Mouse (Mus musculus): ENCODE measurements around the gene AL731706.1. TPM values are rescaled to one million over a fixed set of nuclear protein-coding genes. Genes with fewer than 3 reads are reported as not detected.

The AL731706.1 gene
- 8.1 TPM for total RNA-seq (2023)

DNA sequence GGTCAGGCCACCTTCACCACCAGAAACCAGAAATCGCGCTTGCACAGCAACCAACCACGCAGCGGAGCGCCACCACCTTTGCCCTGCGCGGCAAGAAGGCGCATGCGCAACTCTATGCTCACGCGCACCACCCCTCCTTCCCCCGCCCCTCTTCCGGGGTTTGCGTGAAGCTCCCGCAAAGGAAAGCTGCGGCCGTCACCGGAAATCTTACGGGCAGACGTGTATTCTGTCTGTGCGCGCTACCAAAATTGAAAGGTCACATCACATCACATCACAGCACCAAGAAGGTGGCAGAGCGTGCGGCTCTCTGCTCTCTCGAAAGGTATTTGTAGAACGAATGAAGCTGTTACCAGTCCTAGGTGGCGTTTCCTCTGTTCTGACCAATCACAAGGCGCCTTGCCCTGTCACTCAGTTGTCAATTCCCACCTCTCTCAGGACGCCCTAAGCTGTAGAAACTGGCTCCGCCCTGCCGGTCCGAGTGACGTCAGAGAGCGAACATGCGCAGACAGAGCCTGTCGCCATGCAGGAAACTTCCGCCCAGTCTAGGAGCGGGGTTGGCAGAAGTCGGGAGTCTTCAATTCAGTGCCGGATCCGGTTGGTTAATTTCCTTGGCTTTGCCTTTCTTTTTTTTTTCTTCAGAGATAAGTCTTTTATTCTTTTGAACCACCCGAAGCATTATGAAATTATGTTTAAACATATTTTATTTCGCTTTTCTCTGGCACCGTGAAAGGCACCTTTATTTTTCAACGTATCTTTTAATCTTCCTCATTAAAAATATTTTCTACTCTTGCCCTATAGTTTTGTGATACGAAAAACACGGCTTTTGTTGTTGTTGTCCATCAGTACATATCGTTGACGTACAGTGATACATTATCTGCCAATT is at the start of gene AL731706.1, which contains the start of the genes Slx4ip and Mkks:
AL731706.1 (minus strand) TSS at position 322 of the 883 bp plus-strand sequence.
Slx4ip (plus strand) TSS at position 151 of the 883 bp plus-strand sequence.
Mkks (minus strand) TSS at position 322 of the 883 bp plus-strand sequence.

DNA sequence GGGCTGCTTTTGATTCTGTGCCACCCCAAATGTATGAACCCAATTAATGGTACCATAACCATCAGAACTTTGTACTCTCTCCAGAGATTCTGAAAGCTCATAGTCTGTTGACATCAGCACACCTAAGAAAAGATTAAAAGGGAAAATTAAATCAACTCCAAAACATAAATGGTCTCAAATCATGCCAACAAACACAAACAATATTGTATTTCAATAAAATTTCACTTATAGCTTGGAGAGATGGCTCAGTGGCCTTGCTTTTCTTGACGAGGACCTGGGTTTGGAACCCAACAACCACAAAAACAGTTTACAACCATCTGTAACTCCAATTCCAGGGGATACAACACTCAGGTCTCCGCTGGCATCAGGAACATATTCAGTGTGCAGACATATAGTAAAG is 5.6 kb downstream of the AL731706.1 start, which contains the start of gene AL731706.2:
AL731706.2 (minus strand) TSS at position 101 of the 400 bp plus-strand sequence.

Other genes starting within 250 kb of the AL731706.1 start
- not detected for gene Snap25, start 177.9 kb downstream of the AL731706.1 start, total RNA-seq (2023)
- gene AL731706.2, start 5.7 kb downstream of the AL731706.1 start, total RNA-seq (2023): 24.0 TPM
- gene Slx4ip, start 171 bp downstream of the AL731706.1 start, total RNA-seq (2023): 7.7 TPM
- 5.1 TPM for gene Mkks, start within 50 bp of the AL731706.1 start, total RNA-seq (2023)
- 0.58 TPM for gene Jag1, start 225.3 kb upstream of the AL731706.1 start, total RNA-seq (2023)

Data from CD8-positive naive resting alpha-beta T cell, adult 57 days (primary cell).